Mouse (Mus musculus): ENCODE data around the gene Gm20388. TPM values are rescaled to one million over a fixed set of nuclear protein-coding genes. Genes with fewer than 3 reads are reported as not detected.

The Gm20388 gene
- polyA plus RNA-seq, 1 experiment = 49.7 TPM

DNA sequence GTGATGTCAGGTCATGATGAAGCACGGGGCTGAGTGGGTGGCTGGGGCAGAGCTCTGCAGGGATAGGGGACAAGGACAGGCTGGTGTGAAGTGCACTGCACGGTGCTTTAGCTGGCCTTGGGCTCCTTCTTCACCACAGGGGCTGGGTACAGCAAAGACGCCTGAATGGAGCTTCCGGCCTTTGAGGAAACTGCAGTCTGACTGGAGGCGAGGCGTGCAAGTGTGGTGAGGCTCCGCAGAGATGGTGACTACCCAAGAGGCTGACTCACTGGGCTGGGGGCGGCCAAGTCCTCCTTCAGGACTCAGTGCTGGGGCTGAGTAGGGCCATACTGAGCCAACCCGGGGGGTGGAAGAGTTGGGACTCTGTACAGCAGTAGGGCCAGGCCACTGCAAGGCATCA, 295.3 kb downstream of the Gm20388 start:
- DNase-seq = no peak
- H3K4me1 ChIP-seq (ENCODE audit: control insufficient read depth, insufficient read depth, low read length) = no peaks in the 10 kb centered on the region
- H3K27me3 ChIP-seq (replicated peaks; ENCODE audit: control insufficient read depth, insufficient read depth, low read length) = no peaks in the 10 kb centered on the region
- no peaks in the 10 kb centered on the region for H3K36me3 ChIP-seq (ENCODE audit: control insufficient read depth, insufficient read depth, low read length)
- no peak overlapping the region for H3K4me3 ChIP-seq (ENCODE audit: insufficient read depth, low read depth, low read length)
- TF ChIP-seq CTCF (conservative IDR thresholded peaks at IDR 0.05; ENCODE audit: insufficient read depth, insufficient read length, low read depth, low read length) = no peak
- no peak for TF ChIP-seq POLR2A (IDR thresholded peaks at IDR 0.05; ENCODE audit: low read depth, low read length)
- no peak overlapping the region for H3K27ac ChIP-seq (ENCODE audit: insufficient read depth, low read depth, low read length)
- 84% methylated on average over 9 of the region's 9 CpGs for WGBS

DNA sequence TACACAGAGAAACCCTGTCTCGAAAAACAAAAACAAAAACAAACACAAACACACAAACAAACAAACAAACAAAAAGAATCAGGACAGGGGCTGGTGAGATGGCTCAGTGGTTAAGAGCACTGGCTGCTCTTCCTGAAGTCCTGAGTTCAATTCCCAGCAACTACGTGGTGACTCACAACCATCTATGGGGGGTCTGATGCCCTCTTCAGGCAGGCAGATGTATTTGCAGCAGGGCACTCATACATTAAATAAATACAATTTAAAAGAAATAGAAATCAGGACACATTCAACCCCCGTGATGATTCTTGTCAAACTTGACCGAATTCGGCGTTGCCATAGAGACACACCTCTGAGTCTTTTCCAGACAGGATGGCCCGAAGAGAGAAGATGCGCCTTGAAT, 296.7 kb downstream of the Gm20388 start:
- Histone ChIP-seq H3K27ac (ENCODE audit: insufficient read depth, low read depth, low read length) (no peak overlapping the region), H3K27me3 (replicated peaks; ENCODE audit: control insufficient read depth, insufficient read depth, low read length) (no peaks in the 10 kb centered on the region), H3K4me3 (ENCODE audit: insufficient read depth, low read depth, low read length) (no peak overlapping the region), H3K4me1 (ENCODE audit: control insufficient read depth, insufficient read depth, low read length) (no peaks in the 10 kb centered on the region), H3K36me3 (ENCODE audit: control insufficient read depth, insufficient read depth, low read length) (no peaks in the 10 kb centered on the region)
- 88% methylated on average over 8 of the region's 8 CpGs for WGBS
- TF ChIP-seq CTCF (conservative IDR thresholded peaks at IDR 0.05; ENCODE audit: insufficient read depth, insufficient read length, low read depth, low read length) = peak; percentile 28; the same call in 1 of the 2 replicates
- no peak for TF ChIP-seq POLR2A (IDR thresholded peaks at IDR 0.05; ENCODE audit: low read depth, low read length)
- no peak for DNase-seq

DNA sequence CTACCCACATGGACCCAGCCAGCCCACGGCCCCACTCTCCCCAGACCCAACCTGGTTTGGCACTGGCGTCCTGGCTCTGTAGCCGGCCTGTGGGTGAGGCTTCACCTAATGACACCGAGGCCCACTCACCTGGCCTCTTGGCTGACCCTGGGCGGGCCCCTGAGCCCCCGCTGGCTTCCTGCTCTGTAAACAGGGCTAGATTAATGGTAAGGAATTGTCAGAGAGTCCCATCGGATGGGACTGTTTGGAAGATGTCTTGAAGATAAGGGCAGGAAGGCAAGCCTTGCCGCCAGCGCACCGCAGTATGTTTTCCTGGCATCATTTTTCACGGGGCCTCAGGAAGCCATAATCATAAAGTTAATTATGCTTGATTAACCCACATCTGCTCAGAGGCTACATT, 297.5 kb downstream of the Gm20388 start:
- WGBS = 32% methylated on average over 11 of the region's 11 CpGs
- Histone ChIP-seq H3K36me3 (ENCODE audit: control insufficient read depth, insufficient read depth, low read length) (no peaks in the 10 kb centered on the region), H3K27ac (ENCODE audit: insufficient read depth, low read depth, low read length) (no peak overlapping the region), H3K27me3 (replicated peaks; ENCODE audit: control insufficient read depth, insufficient read depth, low read length) (no peaks in the 10 kb centered on the region), H3K4me3 (ENCODE audit: insufficient read depth, low read depth, low read length) (no peak overlapping the region), H3K4me1 (ENCODE audit: control insufficient read depth, insufficient read depth, low read length) (no peaks in the 10 kb centered on the region)
- DNase-seq = no peak
- TF ChIP-seq POLR2A (IDR thresholded peaks at IDR 0.05; ENCODE audit: low read depth, low read length) (no peak), CTCF (conservative IDR thresholded peaks at IDR 0.05; ENCODE audit: insufficient read depth, insufficient read length, low read depth, low read length) (no peak)

GRCm38 (mm10) chr8:120211345-120211744, 300.7 kb downstream of the Gm20388 start:
- 36% methylated on average over 4 of the region's 4 CpGs for whole genome bisulfite sequencing
- no peak for DNase-seq

DNA sequence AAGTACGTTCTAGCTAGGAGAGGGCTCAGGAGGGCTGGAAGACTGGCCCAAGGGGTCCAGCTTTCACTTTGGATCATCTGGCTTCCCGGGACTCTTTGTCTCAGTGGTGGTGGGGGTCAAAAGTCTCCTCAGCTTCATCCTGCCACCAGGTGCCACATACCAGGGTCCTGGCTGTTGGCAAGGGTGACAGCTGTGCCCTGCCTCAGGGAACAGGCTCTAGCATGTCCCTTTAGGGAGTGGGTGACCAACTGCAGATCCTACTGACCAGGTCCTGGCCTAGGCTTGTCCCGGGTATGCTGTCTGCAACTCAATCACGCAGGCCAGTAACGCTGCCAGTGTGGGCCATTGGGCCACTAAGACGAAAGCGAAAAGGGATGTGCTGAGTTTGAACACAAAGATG, 302.0 kb downstream of the Gm20388 start:
- Histone ChIP-seq H3K27me3 (replicated peaks; ENCODE audit: control insufficient read depth, insufficient read depth, low read length) (no peaks in the 10 kb centered on the region), H3K27ac (ENCODE audit: insufficient read depth, low read depth, low read length) (no peak overlapping the region), H3K4me3 (ENCODE audit: insufficient read depth, low read depth, low read length) (no peak overlapping the region), H3K4me1 (ENCODE audit: control insufficient read depth, insufficient read depth, low read length) (no peaks in the 10 kb centered on the region), H3K36me3 (ENCODE audit: control insufficient read depth, insufficient read depth, low read length) (no peaks in the 10 kb centered on the region)
- no peak for DNase-seq
- WGBS = 98% methylated on average over 7 of the region's 7 CpGs
- TF ChIP-seq POLR2A (IDR thresholded peaks at IDR 0.05; ENCODE audit: low read depth, low read length) = no peak
- no peak for TF ChIP-seq CTCF (conservative IDR thresholded peaks at IDR 0.05; ENCODE audit: insufficient read depth, insufficient read length, low read depth, low read length)

More at GRCm38 (mm10) chr8:120211345-120211744, 300.7 kb downstream of the Gm20388 start:
- Histone ChIP-seq H3K4me3 (ENCODE audit: insufficient read depth, low read depth, low read length) (no peak overlapping the region), H3K27ac (ENCODE audit: insufficient read depth, low read depth, low read length) (no peak overlapping the region), H3K4me1 (ENCODE audit: control insufficient read depth, insufficient read depth, low read length) (no peaks in the 10 kb centered on the region), H3K27me3 (replicated peaks; ENCODE audit: control insufficient read depth, insufficient read depth, low read length) (no peaks in the 10 kb centered on the region), H3K36me3 (ENCODE audit: control insufficient read depth, insufficient read depth, low read length) (no peaks in the 10 kb centered on the region)
- TF ChIP-seq POLR2A (IDR thresholded peaks at IDR 0.05; ENCODE audit: low read depth, low read length) = no peak
- no peak for TF ChIP-seq CTCF (conservative IDR thresholded peaks at IDR 0.05; ENCODE audit: insufficient read depth, insufficient read length, low read depth, low read length)

- Histone ChIP-seq H3K4me1 (ENCODE audit: control insufficient read depth, insufficient read depth, low read length) (no peaks in the 10 kb centered on the region), H3K4me3 (ENCODE audit: insufficient read depth, low read depth, low read length) (no peak overlapping the region), H3K27ac (ENCODE audit: insufficient read depth, low read depth, low read length) (no peak overlapping the region), H3K27me3 (replicated peaks; ENCODE audit: control insufficient read depth, insufficient read depth, low read length) (no peaks in the 10 kb centered on the region), H3K36me3 (ENCODE audit: control insufficient read depth, insufficient read depth, low read length) (no peaks in the 10 kb centered on the region)
- WGBS = 96% methylated on average over 3 of the region's 3 CpGs
- TF ChIP-seq POLR2A (IDR thresholded peaks at IDR 0.05; ENCODE audit: low read depth, low read length) (no peak), CTCF (conservative IDR thresholded peaks at IDR 0.05; ENCODE audit: insufficient read depth, insufficient read length, low read depth, low read length) (no peak)
- DNase-seq = no peak
Measured at GRCm38 (mm10) chr8:120213229-120213628, 302.6 kb downstream of the Gm20388 start.

GRCm38 (mm10) chr8:120213939-120214338, 303.3 kb downstream of the Gm20388 start:
- 70% methylated on average over 5 of the region's 5 CpGs for WGBS
- peak; percentile 56 for DNase-seq
- H3K27me3 ChIP-seq (replicated peaks; ENCODE audit: control insufficient read depth, insufficient read depth, low read length) = no peaks in the 10 kb centered on the region
- no peak overlapping the region for H3K4me3 ChIP-seq (ENCODE audit: insufficient read depth, low read depth, low read length)
- no peak overlapping the region for H3K27ac ChIP-seq (ENCODE audit: insufficient read depth, low read depth, low read length)
- no peaks in the 10 kb centered on the region for H3K36me3 ChIP-seq (ENCODE audit: control insufficient read depth, insufficient read depth, low read length)
- no peaks in the 10 kb centered on the region for H3K4me1 ChIP-seq (ENCODE audit: control insufficient read depth, insufficient read depth, low read length)
- no peak for TF ChIP-seq POLR2A (IDR thresholded peaks at IDR 0.05; ENCODE audit: low read depth, low read length)
- TF ChIP-seq CTCF (conservative IDR thresholded peaks at IDR 0.05; ENCODE audit: insufficient read depth, insufficient read length, low read depth, low read length) = no peak

Data from kidney, adult 2 months (tissue).